Mouse (Mus musculus): ENCODE data around the gene Ufsp1. TPM values are rescaled to one million over a fixed set of nuclear protein-coding genes. Genes with fewer than 3 reads are reported as not detected.

The Ufsp1 gene
- polyA plus RNA-seq, 1 experiment from 2014 or later, result 6.2 TPM

GRCm38 (mm10) chr5:137315084-137315903 is 20.9 kb downstream of the Ufsp1 start:
- Histone ChIP-seq H3K9ac (ENCODE audit: low read depth, low read length) (peak overlapping the region; percentile 74; the same call in 1 of the 2 replicates), H3K4me1 (ENCODE audit: control insufficient read depth, insufficient read depth, low read length) (peaks cover 32% of the 10 kb centered on the region), H3K27ac (ENCODE audit: low read depth, low read length) (peak overlapping the region; percentile 94; the same call in 1 of the 2 replicates), H3K36me3 (ENCODE audit: control insufficient read depth, insufficient read depth, low read length) (peaks cover 20% of the 10 kb centered on the region), H3K9me3 (ENCODE audit: control insufficient read depth, low read length) (no peaks in the 10 kb centered on the region), H3K4me2 (replicated peaks; ENCODE audit: low read depth, low read length) (peak overlapping the region; percentile 85), H3K4me3 (ENCODE audit: low read length) (no peak overlapping the region), H3K27me3 (ENCODE audit: control insufficient read depth, insufficient read depth, low read length) (no peaks in the 10 kb centered on the region)
- peak; percentile 22 for ATAC-seq (ENCODE audit: low FRiP score, low TSS enrichment)
- WGBS, result 46% methylated on average over 30 of the region's 30 CpGs

- Histone ChIP-seq H3K36me3 (ENCODE audit: control insufficient read depth, insufficient read depth, low read length) (peaks cover 2% of the 10 kb centered on the region; the same call in 1 of the 2 replicates), H3K4me2 (replicated peaks; ENCODE audit: low read depth, low read length) (no peak overlapping the region), H3K4me1 (ENCODE audit: control insufficient read depth, insufficient read depth, low read length) (peaks cover 26% of the 10 kb centered on the region), H3K27ac (ENCODE audit: low read depth, low read length) (no peak overlapping the region), H3K9me3 (ENCODE audit: control insufficient read depth, low read length) (no peaks in the 10 kb centered on the region), H3K4me3 (ENCODE audit: low read length) (no peak overlapping the region), H3K27me3 (ENCODE audit: control insufficient read depth, insufficient read depth, low read length) (no peaks in the 10 kb centered on the region), H3K9ac (ENCODE audit: low read depth, low read length) (no peak overlapping the region)
- WGBS, result 90% methylated on average over 8 of the region's 8 CpGs
- no peak for ATAC-seq (ENCODE audit: low FRiP score, low TSS enrichment)
These were observed 22.9 kb downstream of the Ufsp1 start for GRCm38 (mm10) chr5:137317361-137317760.

- Histone ChIP-seq H3K9ac (ENCODE audit: low read depth, low read length) (no peak overlapping the region), H3K9me3 (ENCODE audit: control insufficient read depth, low read length) (no peaks in the 10 kb centered on the region), H3K36me3 (ENCODE audit: control insufficient read depth, insufficient read depth, low read length) (peaks cover 2% of the 10 kb centered on the region; the same call in 1 of the 2 replicates), H3K4me1 (ENCODE audit: control insufficient read depth, insufficient read depth, low read length) (peaks cover 15% of the 10 kb centered on the region), H3K27me3 (ENCODE audit: control insufficient read depth, insufficient read depth, low read length) (no peaks in the 10 kb centered on the region), H3K4me2 (replicated peaks; ENCODE audit: low read depth, low read length) (no peak overlapping the region), H3K4me3 (ENCODE audit: low read length) (no peak overlapping the region), H3K27ac (ENCODE audit: low read depth, low read length) (no peak overlapping the region)
- WGBS, result 68% methylated on average over 1 of the region's 1 CpGs
- ATAC-seq (ENCODE audit: low FRiP score, low TSS enrichment), result no peak
These were observed 24.1 kb downstream of the Ufsp1 start for GRCm38 (mm10) chr5:137318570-137318969.

GRCm38 (mm10) chr5:137320996-137321395 is 26.6 kb downstream of the Ufsp1 start:
- WGBS, result 96% methylated on average over 3 of the region's 3 CpGs
- H3K4me2 ChIP-seq (replicated peaks; ENCODE audit: low read depth, low read length), result no peak overlapping the region
- peaks cover 13% of the 10 kb centered on the region; the same call in 1 of the 2 replicates for H3K36me3 ChIP-seq (ENCODE audit: control insufficient read depth, insufficient read depth, low read length)
- H3K9ac ChIP-seq (ENCODE audit: low read depth, low read length), result no peak overlapping the region
- H3K27ac ChIP-seq (ENCODE audit: low read depth, low read length), result no peak overlapping the region
- H3K9me3 ChIP-seq (ENCODE audit: control insufficient read depth, low read length), result no peaks in the 10 kb centered on the region
- no peak for ATAC-seq (ENCODE audit: low FRiP score, low TSS enrichment)
- no peaks in the 10 kb centered on the region for H3K4me1 ChIP-seq (ENCODE audit: control insufficient read depth, insufficient read depth, low read length)
- no peak overlapping the region for H3K4me3 ChIP-seq (ENCODE audit: low read length)
- H3K27me3 ChIP-seq (ENCODE audit: control insufficient read depth, insufficient read depth, low read length), result no peaks in the 10 kb centered on the region

- Histone ChIP-seq H3K4me2 (replicated peaks; ENCODE audit: low read depth, low read length) (no peak overlapping the region), H3K36me3 (ENCODE audit: control insufficient read depth, insufficient read depth, low read length) (peaks cover under 1% of the 10 kb centered on the region; the same call in 1 of the 2 replicates), H3K27ac (ENCODE audit: low read depth, low read length) (no peak overlapping the region), H3K4me3 (ENCODE audit: low read length) (no peak overlapping the region), H3K9ac (ENCODE audit: low read depth, low read length) (no peak overlapping the region), H3K27me3 (ENCODE audit: control insufficient read depth, insufficient read depth, low read length) (no peaks in the 10 kb centered on the region), H3K4me1 (ENCODE audit: control insufficient read depth, insufficient read depth, low read length) (peaks cover 11% of the 10 kb centered on the region), H3K9me3 (ENCODE audit: control insufficient read depth, low read length) (no peaks in the 10 kb centered on the region)
- no peak for ATAC-seq (ENCODE audit: low FRiP score, low TSS enrichment)
- 93% methylated on average over 7 of the region's 7 CpGs for WGBS
These were observed 36.5 kb downstream of the Ufsp1 start for GRCm38 (mm10) chr5:137330910-137331309.

GRCm38 (mm10) chr5:137332857-137333511 is 38.6 kb downstream of the Ufsp1 start:
- Histone ChIP-seq H3K4me3 (ENCODE audit: low read length) (peak overlapping the region; percentile 71), H3K36me3 (ENCODE audit: control insufficient read depth, insufficient read depth, low read length) (no peaks in the 10 kb centered on the region), H3K4me2 (replicated peaks; ENCODE audit: low read depth, low read length) (peak overlapping the region; percentile 89), H3K9me3 (ENCODE audit: control insufficient read depth, low read length) (no peaks in the 10 kb centered on the region), H3K4me1 (ENCODE audit: control insufficient read depth, insufficient read depth, low read length) (peaks cover 18% of the 10 kb centered on the region), H3K27me3 (ENCODE audit: control insufficient read depth, insufficient read depth, low read length) (no peaks in the 10 kb centered on the region), H3K27ac (ENCODE audit: low read depth, low read length) (peak overlapping the region; percentile 47; the same call in 1 of the 2 replicates), H3K9ac (ENCODE audit: low read depth, low read length) (peak overlapping the region; percentile 70)
- WGBS, result 17% methylated on average over 15 of the region's 15 CpGs
- peak; percentile 8; the same call in 1 of the 2 replicates for ATAC-seq (ENCODE audit: low FRiP score, low TSS enrichment)

- H3K4me3 ChIP-seq (ENCODE audit: low read length), result peak within 1 kb of the TSS; percentile 71
- H3K9ac ChIP-seq (ENCODE audit: low read depth, low read length), result peak within 1 kb of the TSS; percentile 70
- H3K4me2 ChIP-seq (replicated peaks; ENCODE audit: low read depth, low read length), result peak within 1 kb of the TSS; percentile 89
- peaks cover 19% of the 10 kb centered on the region for H3K4me1 ChIP-seq (ENCODE audit: control insufficient read depth, insufficient read depth, low read length)
- peak; percentile 91 for ATAC-seq (ENCODE audit: low FRiP score, low TSS enrichment)
- H3K9me3 ChIP-seq (ENCODE audit: control insufficient read depth, low read length), result no peaks in the 10 kb centered on the region
- WGBS, result under 1% methylated on average over 44 of the region's 44 CpGs
- peak within 1 kb of the TSS; percentile 47; the same call in 1 of the 2 replicates for H3K27ac ChIP-seq (ENCODE audit: low read depth, low read length)
- H3K27me3 ChIP-seq (ENCODE audit: control insufficient read depth, insufficient read depth, low read length), result no peaks in the 10 kb centered on the region
- H3K36me3 ChIP-seq (ENCODE audit: control insufficient read depth, insufficient read depth, low read length), result no peaks in the 10 kb centered on the region
These were observed 39.2 kb downstream of the Ufsp1 start, which contains the start of gene Slc12a9 for GRCm38 (mm10) chr5:137333512-137334174. Slc12a9 (minus strand) TSS chr5:137333597.

- H3K4me2 ChIP-seq (replicated peaks; ENCODE audit: low read depth, low read length), result peak overlapping the region; percentile 89
- ATAC-seq (ENCODE audit: low FRiP score, low TSS enrichment), result no peak
- no peaks in the 10 kb centered on the region for H3K9me3 ChIP-seq (ENCODE audit: control insufficient read depth, low read length)
- H3K4me3 ChIP-seq (ENCODE audit: low read length), result peak overlapping the region; percentile 71
- WGBS, result 64% methylated on average over 10 of the region's 10 CpGs
- no peak overlapping the region for H3K27ac ChIP-seq (ENCODE audit: low read depth, low read length)
- no peaks in the 10 kb centered on the region for H3K27me3 ChIP-seq (ENCODE audit: control insufficient read depth, insufficient read depth, low read length)
- H3K36me3 ChIP-seq (ENCODE audit: control insufficient read depth, insufficient read depth, low read length), result no peaks in the 10 kb centered on the region
- peaks cover 26% of the 10 kb centered on the region for H3K4me1 ChIP-seq (ENCODE audit: control insufficient read depth, insufficient read depth, low read length)
- no peak overlapping the region for H3K9ac ChIP-seq (ENCODE audit: low read depth, low read length)
These were observed 39.9 kb downstream of the Ufsp1 start for GRCm38 (mm10) chr5:137334317-137334716.

Measured in kidney, embryonic 14.5 days (tissue).